Mouse (Mus musculus): ENCODE results near the gene Il34.

DNA sequence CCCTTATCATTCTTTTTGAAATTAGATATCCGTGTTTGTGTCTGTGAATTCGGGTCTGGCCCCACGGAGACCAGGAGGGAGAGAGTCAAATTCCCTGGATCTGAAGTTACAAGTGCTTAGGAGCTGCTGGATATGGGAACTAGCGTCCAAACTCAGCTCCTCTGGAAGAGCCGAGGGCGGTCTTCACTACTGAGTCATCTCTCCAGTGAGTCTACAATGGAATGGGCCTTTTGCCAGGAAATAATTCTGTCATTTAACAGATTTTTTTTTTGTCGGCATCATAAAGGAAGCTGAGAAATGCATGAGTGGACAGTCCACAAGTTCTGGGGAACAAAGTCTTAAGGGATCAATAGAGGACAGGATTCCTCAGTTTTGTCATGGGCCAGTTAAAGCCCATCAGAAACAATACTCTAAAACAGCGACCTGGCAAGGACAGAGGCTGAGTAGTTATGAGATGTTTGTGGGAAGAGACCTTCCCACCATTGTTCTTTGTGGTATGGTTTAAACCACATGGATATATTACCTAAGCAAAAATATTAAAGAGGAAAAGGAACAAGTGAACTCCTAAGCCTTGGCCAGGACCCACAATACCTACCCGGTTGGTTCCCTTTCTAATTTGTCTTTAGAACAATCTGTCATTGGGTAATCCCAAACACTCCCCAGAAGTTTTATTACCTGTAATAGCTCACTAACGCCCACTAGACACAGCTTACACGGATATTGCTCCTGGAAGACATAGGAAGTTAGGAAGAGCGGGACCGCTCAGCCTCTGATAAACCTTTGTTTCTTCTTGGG, 25.6 kb downstream of the Il34 start:
- TF ChIP-seq CTCF (IDR thresholded peaks at IDR 0.05; ENCODE audit: borderline replicate concordance, extremely low read depth, insufficient read depth, insufficient read length) (no peak), POLR2A (IDR thresholded peaks at IDR 0.05; ENCODE audit: borderline replicate concordance, extremely low read depth, insufficient read depth, insufficient read length, poor library complexity, severe bottlenecking) (no peak)
